Mouse (Mus musculus) embryonic facial prominence, embryonic 13.5 days (tissue): ENCODE measurements at regions not wholly inside any gene's neighbourhood (a gene's known extent, or its start where the extent isn't known, plus 50 kb on each side); places are given as distances from the start of the nearest gene placed in this dataset.

Experiments
- ATAC-seq: fragments of 200-750 bp; cut with Nextera tagmentation; 2 replicates; pipeline ENCODE4 v1.8.0; 2017; ENCODE audit warnings: low read depth; ENCODE audit not compliant: insufficient number of reproducible peaks, insufficient read depth, low FRiP score, low TSS enrichment
- H3K27ac ChIP-seq: fragments of 300-500 bp; sonication (generic); 2 replicates; pipeline ENCODE4 v1.5.1; 2015; ENCODE audit warnings: moderate library complexity, mild to moderate bottlenecking, inconsistent platforms
- H3K27me3 ChIP-seq: fragments of 300-500 bp; sonication (generic); 2 replicates; pipeline ENCODE4 v1.6.1; 2015; ENCODE audit warnings: mild to moderate bottlenecking, inconsistent platforms
- H3K36me3 ChIP-seq: fragments of 300-500 bp; sonication (generic); 2 replicates; pipeline ENCODE4 v1.6.1; 2015; ENCODE audit warnings: mild to moderate bottlenecking, inconsistent platforms
- H3K4me1 ChIP-seq: fragments of 300-500 bp; sonication (generic); 2 replicates; pipeline ENCODE4 v1.6.1; 2015; ENCODE audit warnings: inconsistent platforms
- H3K4me2 ChIP-seq: fragments of 300-500 bp; sonication (generic); 2 replicates; pipeline ENCODE4 v1.6.1; 2015; ENCODE audit warnings: moderate library complexity, mild to moderate bottlenecking, inconsistent platforms
- H3K4me3 ChIP-seq: fragments of 300-500 bp; sonication (generic); 2 replicates; pipeline ENCODE4 v1.5.1; 2015; ENCODE audit warnings: mild to moderate bottlenecking, inconsistent platforms
- H3K9ac ChIP-seq: fragments of 300-500 bp; sonication (generic); 2 replicates; pipeline ENCODE4 v1.6.1; 2015; ENCODE audit warnings: mild to moderate bottlenecking, inconsistent platforms
- H3K9me3 ChIP-seq: fragments of 300-500 bp; sonication (generic); 2 replicates; pipeline ENCODE4 v1.6.1; 2016; ENCODE audit warnings: inconsistent platforms
- WGBS: fragments of 180-500 bp; shearing (Covaris S2); methylation state at CpG from one replicate; pipeline ENCODE4 v1.1.7; 2015; ENCODE audit warnings: mixed read lengths; 5-methylcytosine and 5-hydroxymethylcytosine counted together

- Histone ChIP-seq H3K27me3 (no peaks in the 10 kb centered on the region), H3K27ac (no peak overlapping the region), H3K4me1 (peaks cover 17% of the 10 kb centered on the region; the same call in 1 of the 2 replicates), H3K36me3 (no peaks in the 10 kb centered on the region), H3K9me3 (0 out of 2 replicates have a peak, but pooled peaks cover 3% of the 10 kb centered on the region), H3K9ac (no peak overlapping the region), H3K4me3 (no peak overlapping the region), H3K4me2 (no peak overlapping the region)
- peak; percentile 43; the same call in 1 of the 2 replicates for ATAC-seq
- 12% methylated on average over 9 of the region's 9 CpGs for WGBS
Measured at GRCm38 (mm10) chr11:94866176-94866967, 69.7 kb upstream of the Col1a1 start.

GRCm38 (mm10) chr11:94850129-94850528 is 67.6 kb upstream of the Tmem92 start:
- WGBS, result 91% methylated on average over 3 of the region's 3 CpGs
- no peaks in the 10 kb centered on the region for H3K27me3 ChIP-seq
- no peak overlapping the region for H3K9ac ChIP-seq
- H3K4me1 ChIP-seq, result peaks cover 7% of the 10 kb centered on the region
- ATAC-seq, result no peak
- no peaks in the 10 kb centered on the region for H3K9me3 ChIP-seq
- no peak overlapping the region for H3K27ac ChIP-seq
- no peak overlapping the region for H3K4me3 ChIP-seq
- no peak overlapping the region for H3K4me2 ChIP-seq
- H3K36me3 ChIP-seq, result no peaks in the 10 kb centered on the region

- no peaks in the 10 kb centered on the region for H3K27me3 ChIP-seq
- H3K36me3 ChIP-seq, result no peaks in the 10 kb centered on the region
- H3K9me3 ChIP-seq, result no peaks in the 10 kb centered on the region
- no peak overlapping the region for H3K4me3 ChIP-seq
- no peak for ATAC-seq
- H3K4me2 ChIP-seq, result no peak overlapping the region
- no peaks in the 10 kb centered on the region for H3K4me1 ChIP-seq
- no peak overlapping the region for H3K9ac ChIP-seq
- H3K27ac ChIP-seq, result no peak overlapping the region
Measured at GRCm38 (mm10) chr11:94839133-94839532, 56.6 kb upstream of the Tmem92 start.

- no peak for ATAC-seq
- H3K27me3 ChIP-seq, result no peaks in the 10 kb centered on the region
- H3K36me3 ChIP-seq, result no peaks in the 10 kb centered on the region
- H3K9ac ChIP-seq, result no peak overlapping the region
- H3K4me3 ChIP-seq, result no peak overlapping the region
- H3K27ac ChIP-seq, result no peak overlapping the region
- no peak overlapping the region for H3K4me2 ChIP-seq
- H3K9me3 ChIP-seq, result no peaks in the 10 kb centered on the region
- no peaks in the 10 kb centered on the region for H3K4me1 ChIP-seq
- 49% methylated on average over 3 of the region's 3 CpGs for WGBS
Measured at GRCm38 (mm10) chr11:94838140-94838539, 55.6 kb upstream of the Tmem92 start.

- ATAC-seq, result no peak
- H3K4me2 ChIP-seq, result no peak overlapping the region
- no peak overlapping the region for H3K27ac ChIP-seq
- H3K4me3 ChIP-seq, result no peak overlapping the region
- no peaks in the 10 kb centered on the region for H3K9me3 ChIP-seq
- H3K4me1 ChIP-seq, result no peaks in the 10 kb centered on the region
- H3K27me3 ChIP-seq, result no peaks in the 10 kb centered on the region
- no peak overlapping the region for H3K9ac ChIP-seq
- no peaks in the 10 kb centered on the region for H3K36me3 ChIP-seq
Measured at GRCm38 (mm10) chr11:94836347-94836746, 53.8 kb upstream of the Tmem92 start.

GRCm38 (mm10) chr11:94832246-94832985 is 49.9 kb upstream of the Tmem92 start:
- H3K36me3 ChIP-seq, result no peaks in the 10 kb centered on the region
- no peak overlapping the region for H3K4me2 ChIP-seq
- no peak overlapping the region for H3K27ac ChIP-seq
- H3K4me3 ChIP-seq, result no peak overlapping the region
- no peaks in the 10 kb centered on the region for H3K4me1 ChIP-seq
- no peak for ATAC-seq
- WGBS, result 26% methylated on average over 13 of the region's 13 CpGs
- H3K9ac ChIP-seq, result no peak overlapping the region
- no peaks in the 10 kb centered on the region for H3K27me3 ChIP-seq
- H3K9me3 ChIP-seq, result no peaks in the 10 kb centered on the region
